Mouse (Mus musculus) heart, embryonic 10.5 days (tissue): ENCODE data around the gene Gm29797. TPM values are rescaled to one million over a fixed set of nuclear protein-coding genes. Genes with fewer than 3 reads are reported as not detected.

Source experiments
- DNase-seq: peaks from one replicate; pipeline ENCODE4 v3.0.0-alpha.2; 2017; ENCODE audit warnings: low spot score
- H3K27ac ChIP-seq: fragments of 300-500 bp; sonication (generic); 2 replicates; pipeline ENCODE4 v1.5.1; 2016; ENCODE audit warnings: mild to moderate bottlenecking
- H3K27me3 ChIP-seq: fragments of 300-500 bp; sonication (generic); 2 replicates; pipeline ENCODE4 v1.6.1; 2016; ENCODE audit warnings: mild to moderate bottlenecking; ENCODE audit not compliant: poor library complexity, insufficient read depth, severe bottlenecking
- H3K36me3 ChIP-seq: fragments of 300-500 bp; sonication (generic); 2 replicates; pipeline ENCODE4 v1.6.1; 2016; ENCODE audit warnings: mild to moderate bottlenecking, moderate library complexity
- H3K4me1 ChIP-seq: fragments of 300-500 bp; sonication (generic); 2 replicates; pipeline ENCODE4 v1.6.1; 2016; ENCODE audit warnings: mild to moderate bottlenecking
- H3K4me3 ChIP-seq: fragments of 300-500 bp; sonication (generic); 2 replicates; pipeline ENCODE4 v1.5.1; 2016; ENCODE audit warnings: mild to moderate bottlenecking, moderate library complexity
- H3K9me3 ChIP-seq: fragments of 300-500 bp; sonication (generic); 2 replicates; pipeline ENCODE4 v1.6.1; 2016; ENCODE audit warnings: mild to moderate bottlenecking, moderate library complexity
- WGBS: fragments of 180-500 bp; shearing (Covaris S2); methylation state at CpG from one replicate; pipeline ENCODE4 v1.1.7; 2016; 5-methylcytosine and 5-hydroxymethylcytosine counted together
- polyA plus RNA-seq: library from polyadenylated mRNA; unstranded; fragments of >200 nt; fragmentation: Nextera tagmentation; extraction: Ambion mirVana; gene quantifications from 2 replicates; pipeline ENCODE4 v1.2.1, GENCODE M21; 2016

The Gm29797 gene
- polyA plus RNA-seq, 1 experiment from 2014 or later = 0.24 TPM

DNA sequence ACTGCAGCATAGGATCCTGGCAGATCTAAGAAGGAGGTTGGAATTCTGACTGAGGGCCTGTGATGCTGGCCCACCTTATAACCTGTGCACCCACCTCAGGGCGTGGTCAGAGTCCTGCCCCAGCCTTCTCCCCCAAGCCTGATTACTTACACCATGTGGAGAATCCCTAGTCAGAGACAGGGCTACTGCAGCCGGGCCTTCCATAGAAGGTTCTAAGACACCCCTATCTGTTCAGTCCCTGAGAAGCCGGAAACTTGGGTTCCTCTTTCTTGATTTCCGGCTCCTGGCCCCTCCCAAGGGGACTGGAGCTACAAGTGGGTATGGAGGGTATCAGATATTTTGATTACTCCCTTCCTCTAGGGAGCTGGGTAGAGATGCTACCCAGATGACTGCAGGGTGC, 34.7 kb downstream of the Gm29797 start:
- Histone ChIP-seq H3K4me1 (peaks cover 35% of the 10 kb centered on the region), H3K4me3 (no peak overlapping the region), H3K27me3 (peaks cover 18% of the 10 kb centered on the region), H3K36me3 (peaks cover 39% of the 10 kb centered on the region), H3K27ac (no peak overlapping the region), H3K9me3 (no peaks in the 10 kb centered on the region)
- peak; percentile 62 for DNase-seq
- WGBS = 87% methylated on average over 4 of the region's 4 CpGs

DNA sequence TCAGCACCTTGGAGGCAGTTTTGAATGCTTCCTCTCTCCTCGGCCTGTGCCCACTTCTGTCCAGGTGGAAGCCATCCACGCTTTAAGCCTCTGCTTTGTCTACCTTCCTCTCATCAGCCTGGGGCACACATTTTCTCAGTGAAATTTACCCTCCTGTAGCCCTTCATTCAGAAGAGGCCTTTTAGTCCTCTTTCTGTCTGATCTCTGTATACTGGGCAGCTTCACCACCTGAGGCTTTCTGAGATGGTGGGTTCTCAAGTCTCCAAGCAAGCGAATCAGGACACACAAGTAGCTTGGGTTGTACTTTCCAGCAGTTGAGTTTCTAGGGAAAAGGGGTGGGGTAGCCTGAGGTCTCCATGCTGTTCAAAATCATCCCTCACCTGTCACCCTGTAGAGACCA, 35.5 kb downstream of the Gm29797 start:
- no peak overlapping the region for H3K27ac ChIP-seq
- H3K36me3 ChIP-seq = peaks cover 32% of the 10 kb centered on the region
- no peaks in the 10 kb centered on the region for H3K9me3 ChIP-seq
- peak; percentile 71 for DNase-seq
- WGBS = 90% methylated on average over 3 of the region's 3 CpGs
- H3K27me3 ChIP-seq = peaks cover 26% of the 10 kb centered on the region
- H3K4me3 ChIP-seq = no peak overlapping the region
- H3K4me1 ChIP-seq = peaks cover 37% of the 10 kb centered on the region

DNA sequence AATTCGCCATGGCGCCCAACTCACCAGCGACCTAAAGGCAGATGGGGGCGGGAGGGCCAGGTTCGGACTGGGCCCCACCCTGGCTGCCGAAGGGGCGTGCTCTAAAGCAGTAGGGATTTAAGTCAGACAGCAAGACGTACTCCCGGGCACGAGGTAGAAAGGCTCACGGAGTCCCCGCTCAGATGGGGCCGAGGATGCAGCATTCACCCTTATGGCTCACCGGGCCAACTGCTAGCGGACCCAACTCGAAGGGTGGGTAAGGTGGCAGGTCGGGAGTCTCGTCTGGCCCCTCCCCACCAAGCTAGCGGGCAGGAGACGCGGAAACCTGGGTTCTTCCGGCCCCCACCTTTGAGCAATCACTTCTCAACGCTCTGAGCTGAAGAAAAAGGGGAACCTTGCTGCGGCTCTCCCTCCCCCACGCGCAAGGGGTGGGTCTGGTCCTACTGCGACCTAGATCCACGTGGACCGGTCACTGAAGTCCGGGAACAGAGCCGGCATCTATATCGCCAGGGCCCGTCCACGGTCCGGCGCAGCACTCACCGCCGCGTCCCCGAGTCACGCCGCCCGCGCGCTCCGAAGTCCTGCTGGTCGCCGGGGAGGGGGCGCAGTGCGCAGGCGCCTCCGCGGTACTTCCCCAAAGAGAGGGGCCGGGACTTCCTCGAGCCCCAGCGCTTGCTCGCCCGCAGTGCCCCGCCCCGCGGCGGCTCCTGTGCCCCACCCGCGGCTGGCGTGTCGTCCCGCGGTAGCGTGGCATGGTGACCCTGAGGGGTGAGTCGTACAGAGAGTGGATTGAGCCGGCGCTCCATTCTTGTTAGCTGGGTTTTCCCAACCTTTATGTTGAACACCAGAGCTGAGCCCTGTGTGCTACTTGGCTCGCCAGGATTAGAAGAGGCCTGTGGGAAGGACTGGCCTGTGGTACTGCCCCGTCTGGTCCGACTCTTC, 36.8 kb downstream of the Gm29797 start, which contains the start of gene Rgs19:
Gene Rgs19 (minus strand): TSS at position 639 of the 942 bp plus-strand sequence.
- peaks cover 37% of the 10 kb centered on the region for H3K4me1 ChIP-seq
- H3K9me3 ChIP-seq = no peaks in the 10 kb centered on the region
- peak within 1 kb of the TSS; percentile 82 for H3K4me3 ChIP-seq
- under 1% methylated on average over 75 of the region's 75 CpGs for WGBS
- DNase-seq = peak; percentile 92
- peak within 1 kb of the TSS; percentile 92 for H3K27ac ChIP-seq
- H3K36me3 ChIP-seq = peaks cover 19% of the 10 kb centered on the region
- peaks cover 31% of the 10 kb centered on the region for H3K27me3 ChIP-seq

DNA sequence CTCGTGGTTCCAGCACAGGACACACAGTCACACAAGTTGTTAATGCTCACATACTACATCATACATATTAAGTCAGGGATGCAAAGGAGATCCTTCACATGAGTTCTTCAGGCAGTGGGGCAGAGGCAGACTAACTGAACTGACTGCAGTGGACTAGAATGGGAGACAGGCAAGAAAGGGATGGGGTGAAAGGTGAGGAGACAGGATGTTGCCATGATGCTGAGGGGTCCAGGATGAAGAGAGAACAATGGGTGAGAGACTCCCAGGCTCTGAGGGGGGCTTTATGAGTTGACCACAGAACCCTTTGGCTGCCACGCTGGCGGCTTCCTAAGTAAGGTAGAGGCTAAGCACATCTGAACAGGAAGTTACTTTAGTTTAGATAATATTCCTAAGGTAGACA, 37.7 kb downstream of the Gm29797 start:
- peaks cover 31% of the 10 kb centered on the region for H3K27me3 ChIP-seq
- H3K36me3 ChIP-seq = peaks cover 10% of the 10 kb centered on the region; the same call in 1 of the 2 replicates
- peak overlapping the region; percentile 82; the same call in 1 of the 2 replicates for H3K4me3 ChIP-seq
- peak overlapping the region; percentile 92; the same call in 1 of the 2 replicates for H3K27ac ChIP-seq
- H3K4me1 ChIP-seq = peaks cover 34% of the 10 kb centered on the region
- no peaks in the 10 kb centered on the region for H3K9me3 ChIP-seq
- 91% methylated on average over 3 of the region's 3 CpGs for WGBS
- DNase-seq = no peak

DNA sequence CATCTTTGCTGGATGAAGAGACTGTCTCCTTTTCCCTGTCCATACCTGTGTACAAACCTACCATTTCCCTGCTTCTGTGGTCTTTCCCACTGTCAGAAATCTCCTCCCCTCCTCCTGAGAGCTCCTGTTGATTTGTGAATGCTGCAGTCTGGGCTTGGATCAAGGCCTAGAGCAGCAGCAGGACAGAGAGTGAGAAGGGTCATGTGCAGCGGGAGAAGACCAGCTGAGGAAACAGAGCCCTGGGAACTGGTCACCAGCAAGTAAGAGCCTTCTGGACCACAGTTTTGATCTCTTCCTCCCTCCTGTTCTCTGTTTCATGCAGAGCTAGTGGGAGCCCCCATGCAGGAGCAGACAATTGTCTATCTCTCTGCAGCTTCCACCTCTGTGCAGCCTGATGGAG, 38.9 kb downstream of the Gm29797 start:
- Histone ChIP-seq H3K36me3 (0 out of 2 replicates have a peak, but pooled peaks cover 4% of the 10 kb centered on the region), H3K9me3 (no peaks in the 10 kb centered on the region), H3K27ac (no peak overlapping the region), H3K4me3 (no peak overlapping the region), H3K27me3 (peaks cover 31% of the 10 kb centered on the region), H3K4me1 (peaks cover 31% of the 10 kb centered on the region)
- DNase-seq = no peak
- WGBS = 73% methylated on average over 1 of the region's 1 CpGs

DNA sequence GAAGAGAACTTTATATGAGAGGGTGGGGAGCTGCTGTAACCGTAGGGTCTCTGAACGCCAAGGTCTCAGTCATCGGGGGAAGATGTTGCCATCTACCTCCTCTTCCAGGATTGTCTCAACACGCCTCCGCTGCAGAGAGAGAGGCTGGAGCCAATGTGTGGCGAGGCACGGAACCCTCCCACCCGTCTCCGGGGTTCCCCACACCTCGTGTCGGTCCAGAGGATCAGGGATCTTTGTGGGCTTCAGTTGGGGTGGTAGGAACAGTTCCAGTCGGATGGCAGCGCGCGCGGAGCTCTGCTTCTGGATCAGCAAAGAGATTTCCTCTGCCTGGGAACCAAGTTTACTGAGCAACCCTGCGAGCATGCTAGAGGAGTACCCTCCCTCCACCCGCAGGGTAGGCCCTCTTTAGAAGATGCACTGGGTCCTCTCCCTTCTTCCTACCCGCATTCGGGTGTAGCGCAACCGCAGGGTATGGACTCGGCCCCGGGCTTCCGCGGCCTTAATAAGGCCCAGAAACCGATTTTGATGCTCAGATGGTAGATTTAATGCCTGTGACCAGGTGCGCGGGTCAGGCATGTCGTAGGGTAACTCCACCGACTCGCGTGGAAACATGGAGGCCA, 40.1 kb downstream of the Gm29797 start:
- no peak for DNase-seq
- Histone ChIP-seq H3K27ac (no peak overlapping the region), H3K4me1 (peaks cover 19% of the 10 kb centered on the region), H3K27me3 (peaks cover 31% of the 10 kb centered on the region), H3K4me3 (no peak overlapping the region), H3K36me3 (no peaks in the 10 kb centered on the region), H3K9me3 (no peaks in the 10 kb centered on the region)
- 57% methylated on average over 33 of the region's 33 CpGs for WGBS

DNA sequence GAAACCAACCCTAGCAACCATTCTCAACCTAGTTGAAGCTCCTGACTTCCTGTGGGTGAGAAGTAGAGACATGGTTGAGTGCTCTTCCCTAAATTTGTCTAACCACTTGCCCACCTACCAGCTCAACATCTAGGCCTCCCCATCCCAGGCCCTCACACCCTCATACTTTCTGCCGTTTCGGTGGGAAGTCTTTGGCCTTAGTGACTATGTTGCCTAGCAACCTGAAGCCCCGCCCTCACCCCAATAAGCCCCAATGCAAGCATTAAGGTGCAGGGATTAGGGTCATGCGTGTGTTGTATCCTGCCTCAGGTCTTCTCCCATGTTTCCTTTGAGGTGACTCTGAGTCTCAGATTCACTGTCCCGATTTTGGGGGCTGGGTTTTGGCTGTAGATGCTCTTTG, 41.4 kb downstream of the Gm29797 start, which contains the start of gene Lkaaear1:
Gene Lkaaear1 (minus strand): TSS at position 202 of the 400 bp plus-strand sequence.
- Histone ChIP-seq H3K4me1 (peaks cover 10% of the 10 kb centered on the region), H3K9me3 (no peaks in the 10 kb centered on the region), H3K4me3 (no peak within 1 kb of the TSS), H3K27ac (no peak within 1 kb of the TSS), H3K36me3 (no peaks in the 10 kb centered on the region), H3K27me3 (peaks cover 31% of the 10 kb centered on the region)
- DNase-seq = no peak
- 48% methylated on average over 5 of the region's 5 CpGs for WGBS

DNA sequence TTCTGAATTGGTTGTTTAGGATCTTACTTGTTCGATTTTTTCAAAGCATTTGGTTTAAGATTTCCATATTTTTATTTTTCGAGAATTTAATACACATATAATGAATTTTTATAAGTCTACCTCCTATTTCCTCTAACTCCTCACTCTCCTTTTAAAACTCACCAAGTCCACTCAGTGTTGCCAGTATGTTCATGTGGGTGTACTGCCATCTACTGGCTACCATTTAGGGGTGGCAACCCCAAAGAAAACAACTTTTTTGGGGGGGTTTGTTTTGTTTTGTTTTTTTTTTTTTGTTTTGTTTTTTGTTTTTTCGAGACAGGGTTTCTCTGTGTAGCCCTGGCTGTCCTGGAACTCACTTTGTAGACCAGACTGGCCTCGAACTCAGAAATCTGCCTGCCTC, 49.8 kb downstream of the Gm29797 start:
- H3K9me3 ChIP-seq = no peaks in the 10 kb centered on the region
- WGBS = 37% methylated on average over 4 of the region's 4 CpGs
- H3K4me1 ChIP-seq = no peaks in the 10 kb centered on the region
- H3K4me3 ChIP-seq = no peak overlapping the region
- H3K36me3 ChIP-seq = no peaks in the 10 kb centered on the region
- no peaks in the 10 kb centered on the region for H3K27me3 ChIP-seq
- DNase-seq = peak; percentile 22
- no peak overlapping the region for H3K27ac ChIP-seq

Other genes starting within 250 kb of the Gm29797 start
- gene Zbtb46, start 197.6 kb upstream of the Gm29797 start, polyA plus RNA-seq = 16.5 and 18.5 TPM in 2 replicates
- 0.11 TPM in 1 of 2 replicates, not detected in the other for gene Abhd16b, start 163.8 kb upstream of the Gm29797 start, polyA plus RNA-seq
- 130 and 162 TPM in 2 replicates for gene Tpd52l2, start 159.9 kb upstream of the Gm29797 start, polyA plus RNA-seq
- 87.2 and 97.0 TPM in 2 replicates for gene Dnajc5, start 136.5 kb upstream of the Gm29797 start, polyA plus RNA-seq
- 67.3 and 83.6 TPM in 2 replicates for gene Uckl1, start 72.1 kb upstream of the Gm29797 start, polyA plus RNA-seq
- 56.1 and 62.9 TPM in 2 replicates for gene Prpf6, start 65.2 kb upstream of the Gm29797 start, polyA plus RNA-seq
- 36.0 and 37.0 TPM in 2 replicates for gene Zfp512b, start 64.2 kb upstream of the Gm29797 start, polyA plus RNA-seq
- gene Samd10, start 57.8 kb upstream of the Gm29797 start, polyA plus RNA-seq = 15.0 and 16.6 TPM in 2 replicates
- 22.1 and 25.0 TPM in 2 replicates for gene Sox18, start 14.6 kb downstream of the Gm29797 start, polyA plus RNA-seq
- gene Tcea2, start 23.3 kb downstream of the Gm29797 start, polyA plus RNA-seq = 12.2 and 15.3 TPM in 2 replicates
- gene Rgs19, start 36.9 kb downstream of the Gm29797 start, polyA plus RNA-seq = 56.4 and 67.7 TPM in 2 replicates
- gene Lkaaear1, start 41.4 kb downstream of the Gm29797 start, polyA plus RNA-seq = not detected in 2 replicates
- gene Oprl1, start 58.0 kb downstream of the Gm29797 start, polyA plus RNA-seq = 6.1 and 6.6 TPM in 2 replicates
- 0.05 and 0.14 TPM in 2 replicates for gene Myt1, start 106.3 kb downstream of the Gm29797 start, polyA plus RNA-seq
- gene Pcmtd2, start 180.8 kb downstream of the Gm29797 start, polyA plus RNA-seq = 22.7 and 22.9 TPM in 2 replicates
- 63.4 and 74.1 TPM in 2 replicates for gene Polr3k, start 207.3 kb downstream of the Gm29797 start, polyA plus RNA-seq